Mouse (Mus musculus) spleen, adult 2 months (tissue): ENCODE data around the gene Myg1.

Experiments used
- CTCF ChIP-seq: fragments of 200-500 bp; IDR thresholded peaks from 2 replicates; pipeline ENCODE4 v1.5.1; 2011; ENCODE audit warnings: mild to moderate bottlenecking, inconsistent platforms; ENCODE audit not compliant: insufficient read depth, insufficient read length, insufficient replicate concordance; ENCODE audit errors: extremely low read depth
- POLR2A ChIP-seq: fragments of 200-500 bp; IDR thresholded peaks from 2 replicates; pipeline ENCODE4 v1.6.1; 2011; ENCODE audit warnings: low read depth, low read length, inconsistent platforms

GRCm38 (mm10) chr15:102315292-102315691, 16.2 kb upstream of the Myg1 start:
- TF ChIP-seq POLR2A (no peak), CTCF (no peak)
